Mouse (Mus musculus): ENCODE data around the gene Tmem141. TPM values are rescaled to one million over a fixed set of nuclear protein-coding genes. Genes with fewer than 3 reads are reported as not detected.
A peak's percentile ranks its signal among the peaks of the same experiment; 100 is the strongest.

Gene Tmem141
- polyA plus RNA-seq (2015; fragmentation: Nextera tagmentation; extraction: Ambion mirVana), result 24.3 and 25.0 TPM in 2 replicates

DNA sequence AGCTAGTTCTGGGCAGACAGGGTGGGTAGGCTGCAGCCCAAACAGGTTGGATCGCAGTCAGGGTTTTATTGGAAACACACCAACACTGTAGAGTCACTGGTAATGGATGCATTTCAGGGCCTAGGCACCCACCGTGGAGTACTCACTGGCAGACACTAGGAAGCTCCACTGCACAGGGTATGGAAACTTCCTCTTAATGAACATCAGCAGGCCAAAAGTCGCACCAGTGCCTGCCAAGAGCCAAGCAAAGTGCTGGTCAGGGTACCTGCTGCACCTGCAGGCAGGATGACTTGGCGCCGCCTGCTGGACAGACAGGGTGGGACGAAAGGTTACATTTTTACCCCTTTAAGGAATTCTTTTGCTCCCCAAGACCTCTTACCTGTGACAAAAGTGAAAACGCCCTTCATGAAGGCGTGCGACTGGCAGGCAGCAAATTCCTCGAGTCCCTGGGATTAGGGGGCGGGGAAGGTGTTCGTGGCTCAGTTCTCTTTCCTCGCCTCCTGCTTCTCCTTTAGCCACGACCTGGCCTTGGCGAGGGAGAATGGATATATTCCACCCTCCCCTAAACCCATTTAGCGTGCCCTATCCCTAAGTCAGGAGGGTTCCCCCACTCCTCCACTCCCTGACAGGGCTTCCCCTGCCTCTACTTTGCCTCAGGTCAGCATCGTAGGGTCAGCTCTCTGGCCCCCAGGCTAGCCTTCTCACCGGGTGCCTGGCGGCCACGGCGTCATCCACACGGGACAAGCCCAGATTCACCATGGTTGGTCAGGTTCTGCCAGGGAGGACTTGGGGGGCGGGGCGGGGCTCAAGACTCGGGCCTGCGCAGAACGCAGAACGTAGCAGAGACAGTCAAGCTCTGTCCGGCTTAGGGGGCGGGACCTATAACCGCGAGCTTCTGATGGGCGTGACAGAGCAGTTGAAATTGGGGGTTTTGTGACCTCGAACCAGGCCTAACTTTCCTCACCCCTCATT is at the start of gene Tmem141:
Gene Tmem141 (minus strand): TSS at position 777 of the 972 bp plus-strand sequence.
- Histone ChIP-seq H3K4me2 (peak within 1 kb of the TSS; percentile 87), H3K4me1 (peaks cover 3% of the 10 kb centered on the region; the same call in 1 of the 2 replicates), H3K27me3 (replicated peaks) (peaks cover 16% of the 10 kb centered on the region), H3K4me3 (replicated peaks) (peak within 1 kb of the TSS; percentile 54), H3K9ac (peak within 1 kb of the TSS; percentile 68), H3K27ac (peak within 1 kb of the TSS; percentile 57; the same call in 1 of the 2 replicates), H3K9me3 (no peaks in the 10 kb centered on the region), H3K36me3 (no peaks in the 10 kb centered on the region)
- 6% methylated on average over 34 of the region's 34 CpGs for WGBS
- peak; percentile 95 for ATAC-seq (ENCODE audit: insufficient read depth, low FRiP score, low read depth)

DNA sequence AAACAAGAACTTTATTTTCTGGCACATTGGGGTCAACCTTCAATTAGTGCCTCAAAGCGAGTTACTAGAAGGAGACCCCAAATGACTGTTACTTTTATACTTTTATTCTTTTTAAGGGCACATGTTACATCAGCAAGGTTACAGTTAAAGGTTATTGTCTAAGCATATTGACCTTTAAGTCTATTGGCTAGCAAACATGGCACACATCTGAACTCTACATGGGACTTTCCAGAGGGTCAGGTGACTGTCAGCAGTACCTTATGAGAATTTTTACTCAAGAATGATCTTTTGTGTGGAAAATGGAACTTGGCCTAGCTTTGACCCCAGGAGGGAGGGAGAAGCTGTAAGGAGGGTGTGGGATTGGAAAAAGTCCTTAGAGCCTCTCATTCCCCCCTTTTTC is 44.7 kb upstream of the Tmem141 start:
- H3K9ac ChIP-seq, result no peak overlapping the region
- H3K36me3 ChIP-seq, result no peaks in the 10 kb centered on the region
- H3K4me1 ChIP-seq, result no peaks in the 10 kb centered on the region
- no peak overlapping the region for H3K4me2 ChIP-seq
- no peak overlapping the region for H3K27ac ChIP-seq
- H3K27me3 ChIP-seq (replicated peaks), result no peaks in the 10 kb centered on the region
- no peak for ATAC-seq (ENCODE audit: insufficient read depth, low FRiP score, low read depth)
- WGBS, result 65% methylated on average over 1 of the region's 1 CpGs
- no peak overlapping the region for H3K4me3 ChIP-seq (replicated peaks)
- H3K9me3 ChIP-seq, result no peaks in the 10 kb centered on the region

DNA sequence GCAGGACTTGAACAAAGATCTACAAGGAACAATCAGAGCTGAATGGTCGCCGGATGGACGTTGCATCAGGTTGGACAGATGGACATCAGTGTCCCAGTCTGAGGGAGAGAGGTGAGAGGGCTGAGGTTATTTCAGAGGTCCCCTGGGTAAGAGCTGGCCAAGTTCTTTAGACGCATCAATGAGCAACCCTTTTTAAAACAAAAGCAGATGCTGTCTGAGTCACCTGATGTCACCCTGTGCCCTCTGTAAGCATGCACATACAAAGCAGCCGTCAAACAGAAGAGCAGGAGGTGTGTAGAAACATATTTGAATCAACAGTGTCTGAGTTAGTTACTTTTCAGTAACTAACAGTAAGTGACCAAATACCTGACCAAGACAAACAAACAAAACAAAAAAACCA is 42.3 kb upstream of the Tmem141 start:
- H3K27me3 ChIP-seq (replicated peaks), result no peaks in the 10 kb centered on the region
- no peak overlapping the region for H3K9ac ChIP-seq
- no peak overlapping the region for H3K4me2 ChIP-seq
- ATAC-seq (ENCODE audit: insufficient read depth, low FRiP score, low read depth), result no peak
- no peaks in the 10 kb centered on the region for H3K36me3 ChIP-seq
- 82% methylated on average over 5 of the region's 5 CpGs for WGBS
- H3K4me3 ChIP-seq (replicated peaks), result no peak overlapping the region
- no peak overlapping the region for H3K27ac ChIP-seq
- H3K4me1 ChIP-seq, result no peaks in the 10 kb centered on the region
- H3K9me3 ChIP-seq, result no peaks in the 10 kb centered on the region

DNA sequence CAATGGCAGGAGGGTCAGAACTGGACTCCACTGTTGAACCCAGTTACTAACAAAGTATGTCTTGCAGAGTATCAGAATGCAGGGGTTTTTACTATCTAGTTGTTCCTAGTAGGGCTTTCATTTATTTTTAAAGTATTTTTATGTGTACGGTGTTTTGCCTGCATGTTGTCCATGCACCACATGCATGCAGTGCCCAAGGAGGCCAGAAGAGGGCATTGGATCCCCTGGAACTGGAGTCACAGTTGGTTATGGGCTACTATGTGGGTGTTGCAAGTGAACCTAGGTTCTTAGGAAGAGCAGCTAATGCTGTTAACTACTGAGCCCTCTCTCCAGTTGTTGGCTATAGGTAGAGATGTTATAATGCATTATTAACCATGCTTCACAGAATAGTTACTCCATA is 41.7 kb upstream of the Tmem141 start:
- Histone ChIP-seq H3K4me3 (replicated peaks) (no peak overlapping the region), H3K9ac (no peak overlapping the region), H3K9me3 (no peaks in the 10 kb centered on the region), H3K36me3 (no peaks in the 10 kb centered on the region), H3K27ac (no peak overlapping the region), H3K4me2 (no peak overlapping the region), H3K4me1 (no peaks in the 10 kb centered on the region), H3K27me3 (replicated peaks) (no peaks in the 10 kb centered on the region)
- ATAC-seq (ENCODE audit: insufficient read depth, low FRiP score, low read depth), result no peak
- WGBS, result 71% methylated on average over 1 of the region's 1 CpGs

DNA sequence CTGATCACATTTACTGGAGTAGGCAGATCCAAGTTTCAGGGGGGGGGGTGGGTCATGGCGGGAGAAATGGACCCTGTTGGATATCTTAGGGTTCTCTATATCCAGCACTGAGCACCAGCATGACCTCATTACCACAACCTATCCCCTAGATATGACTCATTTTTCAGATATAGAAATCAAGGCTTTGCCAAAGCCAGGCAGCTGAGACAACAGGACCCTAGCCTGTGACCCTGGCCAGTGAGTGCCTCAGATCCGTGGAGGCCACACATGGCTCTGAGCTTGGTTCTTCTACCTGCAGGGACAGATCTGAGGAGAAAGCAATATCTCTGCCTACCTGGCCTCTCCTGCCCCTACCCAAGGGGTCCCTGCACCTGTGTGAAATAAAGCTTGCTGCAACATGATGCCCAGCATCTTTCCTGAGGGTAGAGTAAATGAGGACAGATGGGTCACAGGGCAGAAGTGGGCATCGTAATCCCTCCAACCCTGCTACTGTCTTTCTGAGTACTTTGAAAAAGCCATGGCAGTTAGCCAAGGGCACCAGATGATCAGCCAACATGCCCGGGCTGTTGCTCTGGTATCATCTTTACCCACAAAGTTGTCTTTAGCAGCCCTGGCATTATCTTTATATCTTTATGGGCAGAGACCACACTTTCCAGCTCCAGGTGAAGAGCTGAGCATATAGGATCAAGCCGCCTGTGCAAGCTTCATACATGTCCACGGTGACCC is 39.6 kb upstream of the Tmem141 start:
- no peaks in the 10 kb centered on the region for H3K36me3 ChIP-seq
- no peak overlapping the region for H3K9ac ChIP-seq
- 79% methylated on average over 6 of the region's 6 CpGs for WGBS
- no peaks in the 10 kb centered on the region for H3K27me3 ChIP-seq (replicated peaks)
- H3K27ac ChIP-seq, result no peak overlapping the region
- H3K9me3 ChIP-seq, result no peaks in the 10 kb centered on the region
- ATAC-seq (ENCODE audit: insufficient read depth, low FRiP score, low read depth), result no peak
- no peak overlapping the region for H3K4me3 ChIP-seq (replicated peaks)
- no peaks in the 10 kb centered on the region for H3K4me1 ChIP-seq
- no peak overlapping the region for H3K4me2 ChIP-seq

DNA sequence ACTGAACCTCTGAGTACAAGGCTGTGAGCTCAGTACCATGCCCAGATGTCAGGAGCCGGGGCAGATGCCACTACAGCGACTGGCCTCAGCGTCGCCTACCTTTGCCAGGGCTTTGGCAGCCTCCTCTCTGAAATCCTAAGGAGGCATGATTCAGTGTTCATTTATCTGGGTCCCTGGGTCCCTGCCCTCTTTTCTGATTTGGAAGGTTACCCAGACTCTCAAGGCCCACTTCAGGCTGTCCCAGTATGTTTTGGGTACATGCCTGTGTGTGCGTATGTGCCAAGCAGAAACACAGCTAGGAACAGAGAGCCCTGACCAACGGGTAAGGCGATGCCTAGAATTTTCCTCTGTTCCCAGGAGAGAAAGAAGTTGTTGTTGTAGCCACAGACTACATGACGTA is 38.5 kb upstream of the Tmem141 start:
- no peak overlapping the region for H3K4me3 ChIP-seq (replicated peaks)
- H3K36me3 ChIP-seq, result no peaks in the 10 kb centered on the region
- no peak overlapping the region for H3K4me2 ChIP-seq
- no peaks in the 10 kb centered on the region for H3K4me1 ChIP-seq
- WGBS, result 86% methylated on average over 8 of the region's 8 CpGs
- no peak overlapping the region for H3K9ac ChIP-seq
- H3K9me3 ChIP-seq, result no peaks in the 10 kb centered on the region
- no peak for ATAC-seq (ENCODE audit: insufficient read depth, low FRiP score, low read depth)
- H3K27me3 ChIP-seq (replicated peaks), result no peaks in the 10 kb centered on the region
- no peak overlapping the region for H3K27ac ChIP-seq

DNA sequence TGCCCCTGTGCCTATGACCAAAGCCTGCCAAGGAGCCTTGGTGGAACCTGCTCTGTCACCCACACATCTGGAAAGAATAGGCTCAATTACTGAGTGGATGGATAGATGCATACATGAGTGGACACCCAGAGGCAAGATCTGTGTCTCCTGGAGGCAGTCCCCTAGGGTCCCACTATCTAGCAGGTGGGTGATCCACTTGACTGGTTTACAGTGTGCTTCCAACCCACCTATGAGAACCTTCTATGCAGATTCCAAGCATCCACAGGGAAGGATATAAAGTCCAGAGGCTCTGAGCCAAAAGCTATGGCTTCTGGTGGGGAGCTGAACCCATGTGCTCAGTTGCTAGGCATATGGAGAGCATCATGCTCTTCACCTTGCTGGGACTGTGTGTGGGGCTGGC is 35.8 kb upstream of the Tmem141 start, which contains the start of gene Lcn5:
Gene Lcn5 (plus strand): TSS at position 301 of the 400 bp plus-strand sequence.
- H3K9ac ChIP-seq, result no peak within 1 kb of the TSS
- no peak within 1 kb of the TSS for H3K4me3 ChIP-seq (replicated peaks)
- H3K27me3 ChIP-seq (replicated peaks), result no peaks in the 10 kb centered on the region
- no peaks in the 10 kb centered on the region for H3K9me3 ChIP-seq
- no peaks in the 10 kb centered on the region for H3K36me3 ChIP-seq
- H3K4me1 ChIP-seq, result no peaks in the 10 kb centered on the region
- ATAC-seq (ENCODE audit: insufficient read depth, low FRiP score, low read depth), result no peak
- H3K4me2 ChIP-seq, result no peak within 1 kb of the TSS
- H3K27ac ChIP-seq, result no peak within 1 kb of the TSS

DNA sequence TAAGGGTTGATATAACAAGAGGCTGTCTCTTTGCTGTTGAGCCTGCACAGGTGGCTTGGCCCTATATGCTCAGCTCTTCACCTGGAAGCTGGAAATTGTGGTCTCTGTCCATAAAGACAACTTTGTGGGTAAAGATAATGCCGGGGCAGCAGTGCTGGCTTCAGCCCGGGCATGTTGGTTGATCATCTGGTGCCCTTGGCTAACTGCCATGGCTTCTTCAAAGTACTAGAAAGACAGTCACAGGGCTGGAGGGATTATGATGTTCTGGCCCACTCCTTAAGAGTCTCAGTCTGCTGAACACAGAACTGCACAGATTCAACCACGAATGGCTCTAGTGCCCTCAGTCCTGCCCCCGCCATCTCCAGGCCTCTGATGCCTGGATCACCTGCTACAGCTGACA is 35.4 kb upstream of the Tmem141 start:
- Histone ChIP-seq H3K36me3 (no peaks in the 10 kb centered on the region), H3K27ac (no peak overlapping the region), H3K9me3 (no peaks in the 10 kb centered on the region), H3K9ac (no peak overlapping the region), H3K4me2 (no peak overlapping the region), H3K4me3 (replicated peaks) (no peak overlapping the region), H3K4me1 (no peaks in the 10 kb centered on the region), H3K27me3 (replicated peaks) (no peaks in the 10 kb centered on the region)
- no peak for ATAC-seq (ENCODE audit: insufficient read depth, low FRiP score, low read depth)
- WGBS, result 85% methylated on average over 4 of the region's 4 CpGs

DNA sequence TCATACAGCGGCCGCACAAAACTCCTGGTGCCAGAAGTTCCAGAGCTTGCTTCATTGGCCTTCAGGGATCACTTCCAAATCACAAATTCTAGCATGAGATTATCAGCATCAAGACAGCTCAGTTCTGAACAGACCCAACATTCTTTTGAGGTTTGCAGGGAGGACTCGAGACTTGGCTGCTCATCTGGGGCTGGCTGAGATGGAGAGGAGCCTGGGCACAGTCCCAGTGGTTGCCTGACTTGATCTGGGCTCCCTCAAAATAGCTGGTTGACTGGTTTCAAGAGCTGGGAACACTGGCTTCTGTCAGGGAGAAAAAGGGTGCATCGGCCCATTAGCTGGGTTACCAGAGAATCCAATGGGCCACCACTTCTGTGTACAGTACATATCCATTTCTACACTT is 34.9 kb upstream of the Tmem141 start:
- Histone ChIP-seq H3K4me3 (replicated peaks) (no peak overlapping the region), H3K27me3 (replicated peaks) (no peaks in the 10 kb centered on the region), H3K36me3 (no peaks in the 10 kb centered on the region), H3K4me2 (no peak overlapping the region), H3K9me3 (no peaks in the 10 kb centered on the region), H3K9ac (no peak overlapping the region), H3K4me1 (no peaks in the 10 kb centered on the region), H3K27ac (no peak overlapping the region)
- no peak for ATAC-seq (ENCODE audit: insufficient read depth, low FRiP score, low read depth)
- 85% methylated on average over 4 of the region's 4 CpGs for WGBS

DNA sequence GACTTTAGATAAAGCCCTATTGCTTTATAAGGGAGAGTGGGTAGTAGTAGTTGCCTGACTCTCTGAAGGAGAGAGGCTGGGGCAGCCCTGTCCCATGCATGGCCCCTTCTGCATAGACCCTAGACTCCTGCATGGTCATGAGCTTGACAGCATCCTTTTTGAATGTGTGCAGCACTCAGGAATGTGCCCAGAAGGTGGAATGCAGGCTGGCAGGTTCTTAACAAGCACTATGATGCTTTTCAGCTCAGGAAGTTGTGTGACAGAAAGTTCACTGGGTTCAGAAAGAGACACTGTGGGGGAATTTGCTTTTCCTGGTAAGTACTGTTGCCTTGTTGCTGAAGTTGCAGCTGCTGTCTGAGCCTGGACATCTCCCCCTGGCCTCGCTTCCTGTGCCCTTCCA is 32.7 kb upstream of the Tmem141 start:
- H3K36me3 ChIP-seq, result no peaks in the 10 kb centered on the region
- no peak overlapping the region for H3K9ac ChIP-seq
- no peak overlapping the region for H3K4me2 ChIP-seq
- no peak for ATAC-seq (ENCODE audit: insufficient read depth, low FRiP score, low read depth)
- H3K4me1 ChIP-seq, result no peaks in the 10 kb centered on the region
- no peaks in the 10 kb centered on the region for H3K27me3 ChIP-seq (replicated peaks)
- WGBS, result 32% methylated on average over 1 of the region's 1 CpGs
- H3K4me3 ChIP-seq (replicated peaks), result no peak overlapping the region
- H3K9me3 ChIP-seq, result no peaks in the 10 kb centered on the region
- no peak overlapping the region for H3K27ac ChIP-seq

DNA sequence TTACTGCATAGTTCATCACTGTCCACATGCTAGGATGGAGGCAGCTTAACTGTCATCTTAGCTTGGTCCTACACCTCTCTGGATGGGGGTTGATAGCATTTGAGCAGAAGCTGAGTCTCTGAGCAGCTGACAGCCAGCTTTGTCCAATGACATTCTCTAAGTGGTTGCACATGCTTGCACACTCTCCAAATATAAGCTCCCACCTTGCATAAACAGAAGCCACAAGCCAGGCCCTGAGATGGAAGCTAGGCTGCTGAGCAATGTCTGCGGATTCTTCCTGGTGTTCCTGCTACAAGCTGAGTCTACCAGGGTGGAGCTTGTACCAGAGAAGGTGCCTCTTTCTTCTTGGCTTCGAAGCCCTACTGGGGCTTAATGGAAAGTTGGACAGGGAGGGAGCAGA is 31.1 kb upstream of the Tmem141 start, which contains the start of gene Lcn8:
Gene Lcn8 (plus strand): TSS at position 219 of the 400 bp plus-strand sequence.
- no peak within 1 kb of the TSS for H3K27ac ChIP-seq
- H3K4me3 ChIP-seq (replicated peaks), result no peak within 1 kb of the TSS
- H3K36me3 ChIP-seq, result no peaks in the 10 kb centered on the region
- no peaks in the 10 kb centered on the region for H3K27me3 ChIP-seq (replicated peaks)
- H3K4me2 ChIP-seq, result no peak within 1 kb of the TSS
- no peaks in the 10 kb centered on the region for H3K9me3 ChIP-seq
- no peaks in the 10 kb centered on the region for H3K4me1 ChIP-seq
- 60% methylated on average over 2 of the region's 2 CpGs for WGBS
- no peak within 1 kb of the TSS for H3K9ac ChIP-seq
- no peak for ATAC-seq (ENCODE audit: insufficient read depth, low FRiP score, low read depth)

DNA sequence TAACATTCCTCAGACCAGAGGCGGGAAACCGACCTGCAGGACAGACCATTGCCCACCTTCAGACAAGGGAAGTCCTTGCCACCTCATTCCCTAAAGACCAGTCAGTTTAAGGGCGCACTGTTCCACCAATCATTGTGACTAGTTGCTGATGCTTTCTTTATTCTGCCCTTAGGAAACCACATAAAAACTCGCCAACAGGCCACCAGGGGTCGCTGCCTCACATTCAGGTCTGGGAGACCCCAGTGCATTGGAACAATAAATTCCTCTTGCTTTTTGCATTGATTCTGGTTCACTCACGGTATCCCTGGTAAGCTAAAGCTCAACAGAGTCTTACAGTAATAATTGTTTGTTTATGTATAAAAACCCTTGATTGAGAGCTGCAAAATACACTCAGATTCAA is 18.1 kb upstream of the Tmem141 start:
- Histone ChIP-seq H3K4me2 (no peak overlapping the region), H3K9me3 (no peaks in the 10 kb centered on the region), H3K4me3 (replicated peaks) (no peak overlapping the region), H3K27ac (no peak overlapping the region), H3K36me3 (no peaks in the 10 kb centered on the region), H3K4me1 (no peaks in the 10 kb centered on the region), H3K9ac (no peak overlapping the region), H3K27me3 (replicated peaks) (no peaks in the 10 kb centered on the region)
- WGBS, result 13% methylated on average over 6 of the region's 6 CpGs
- no peak for ATAC-seq (ENCODE audit: insufficient read depth, low FRiP score, low read depth)
